24 mouse cellular contexts compared by ENCODE assay signal in genomic region chr5:151349616-151350015, GRCm38 (mm10).
DNase-seq lines count a peak whose midpoint lies in the region; ATAC-seq lines count a peak whose summit lies in the region.
"Had no signal": no experiment of that assay in that cellular context is flagged by ENCODE, and none has a peak within 500 bp of the region (broad histone marks: within the 10 kb centered on the region; RNA-seq: fewer than 3 reads in every experiment).

No protein-coding gene starts in this region.

- H3K9ac ChIP-seq in hindbrain, embryonic 13.5 days, result no peak overlapping the region
- H3K9ac ChIP-seq: embryonic facial prominence, embryonic 12.5 days; forebrain, embryonic 12.5 days had no signal

- intact Hi-C loops in heart, postnatal 36 days (cut with DNase I), result no loop called here

- H3K4me1 ChIP-seq in hindbrain, embryonic 13.5 days (replicated peaks), result no peaks in the 10 kb centered on the region
- no peaks in the 10 kb centered on the region for H3K4me1 ChIP-seq in hindbrain, embryonic 10.5 days (replicated peaks)
- H3K4me1 ChIP-seq: embryonic facial prominence, embryonic 10.5 days; embryonic facial prominence, embryonic 12.5 days; forebrain, embryonic 10.5 days; forebrain, embryonic 12.5 days had no signal

- H3K4me2 ChIP-seq in hindbrain, embryonic 13.5 days, result no peak overlapping the region
- H3K4me2 ChIP-seq: embryonic facial prominence, embryonic 12.5 days; forebrain, embryonic 12.5 days had no signal

- DNase-seq in hindbrain, embryonic 10.5 days (ENCODE audit: low spot score), result no peak
- peak; percentile 4 for DNase-seq in brain, adult 2 months (ENCODE audit: low read depth, low spot score)
- peak; percentile 57 for DNase-seq in gonadal fat pad, adult 2 months (ENCODE audit: low read depth)
- no peak for DNase-seq in heart, postnatal 36 days
- DNase-seq: adrenal gland, postnatal 10 days; adrenal gland, postnatal 25 days; B cell, adult 2 months; cerebellum, adult 11-12 months; cerebellum, adult 2 months; cerebellum, adult 9-10 months; cerebellum, postnatal 10 days; cerebellum, postnatal 25 days had no signal

- WGBS in hindbrain, embryonic 13.5 days, result 78% methylated on average over 1 of the region's 1 CpGs
- WGBS in hindbrain, embryonic 10.5 days, result 90% methylated on average over 1 of the region's 1 CpGs

- H3K27me3 ChIP-seq in hindbrain, embryonic 13.5 days, result no peaks in the 10 kb centered on the region
- H3K27me3 ChIP-seq in hindbrain, embryonic 10.5 days (ENCODE audit: insufficient read depth, poor library complexity, severe bottlenecking), result no peaks in the 10 kb centered on the region
- H3K27me3 ChIP-seq: CH12.LX; embryonic facial prominence, embryonic 12.5 days; forebrain, embryonic 12.5 days; Patski had no signal

- H3K27ac ChIP-seq in hindbrain, embryonic 13.5 days, result peak overlapping the region; percentile 35; the same call in 1 of the 2 replicates
- H3K27ac ChIP-seq in hindbrain, embryonic 10.5 days, result no peak overlapping the region
- H3K27ac ChIP-seq: embryonic facial prominence, embryonic 10.5 days; embryonic facial prominence, embryonic 12.5 days; forebrain, embryonic 10.5 days; forebrain, embryonic 12.5 days had no signal

- no peaks in the 10 kb centered on the region for H3K9me3 ChIP-seq in hindbrain, embryonic 13.5 days
- 0 out of 2 replicates have a peak, but pooled peaks cover 3% of the 10 kb centered on the region for H3K9me3 ChIP-seq in hindbrain, embryonic 10.5 days
- H3K9me3 ChIP-seq: embryonic facial prominence, embryonic 10.5 days; embryonic facial prominence, embryonic 12.5 days; forebrain, embryonic 10.5 days; forebrain, embryonic 12.5 days; G1E had no signal

- no peak overlapping the region for H3K4me3 ChIP-seq in hindbrain, embryonic 13.5 days
- no peak overlapping the region for H3K4me3 ChIP-seq in hindbrain, embryonic 10.5 days
- H3K4me3 ChIP-seq: embryonic facial prominence, embryonic 10.5 days; embryonic facial prominence, embryonic 12.5 days; forebrain, embryonic 10.5 days; forebrain, embryonic 12.5 days had no signal

- no peaks in the 10 kb centered on the region for H3K36me3 ChIP-seq in hindbrain, embryonic 13.5 days
- H3K36me3 ChIP-seq in hindbrain, embryonic 10.5 days, result no peaks in the 10 kb centered on the region
- H3K36me3 ChIP-seq: embryonic facial prominence, embryonic 10.5 days; embryonic facial prominence, embryonic 12.5 days; forebrain, embryonic 10.5 days; forebrain, embryonic 12.5 days; G1E had no signal

- ATAC-seq in hindbrain, embryonic 13.5 days (ENCODE audit: low FRiP score), result no peak
- ATAC-seq: activated CD4-positive, CD25-positive, alpha-beta regulatory T cell, adult 4 months; CD4-positive, CD25-positive, alpha-beta regulatory T cell, adult 4 months; forebrain, embryonic 14.5 days; forebrain, embryonic 16.5 days had no signal

Comparison
In these comparisons a context has a peak if more than half of its experiments do, and no peak if none do; other contexts are left out.
1. DNase-seq: peak in brain, adult 2 months (single experiment) and gonadal fat pad, adult 2 months (single experiment); none in hindbrain, embryonic 10.5 days (single experiment) and heart, postnatal 36 days (0 of 2).